Mouse (Mus musculus) G1E (cell line): Measurements from ENCODE around the gene Abcb1b. TPM values are rescaled to one million over a fixed set of nuclear protein-coding genes. Genes with fewer than 3 reads are reported as not detected.
"Not testable (repeated sequence)": the region's sequence is repeated elsewhere in the genome, so short reads cannot be mapped to it uniquely, and the experiment has no call there.

Experiments
- ATAC-seq: 2 replicates; pipeline ENCODE4 v1.8.0; 2016; ENCODE audit warnings: mild to moderate bottlenecking; ENCODE audit not compliant: insufficient number of reproducible peaks, poor library complexity, low FRiP score, severe bottlenecking; ENCODE audit errors: extremely low read depth
- DNase-seq: peaks from one replicate; pipeline ENCODE4 v3.0.0; 2012; ENCODE audit warnings: low spot score
- H3K27me3 ChIP-seq: 2 replicates; pipeline ENCODE4 v1.6.1; 2012; ENCODE audit warnings: mild to moderate bottlenecking, low read length, inconsistent platforms; ENCODE audit not compliant: insufficient read depth
- H3K36me3 ChIP-seq: replicated peaks from 2 replicates; pipeline ENCODE3; 2012; ENCODE audit warnings: mild to moderate bottlenecking, inconsistent platforms
- H3K4me1 ChIP-seq: 2 replicates; pipeline ENCODE4 v1.6.1; 2012; ENCODE audit warnings: low read depth, low read length, inconsistent platforms, mixed read lengths; ENCODE audit not compliant: insufficient read depth
- H3K4me3 ChIP-seq: 2 replicates; pipeline ENCODE4 v1.5.1; 2012; ENCODE audit warnings: low read depth, mild to moderate bottlenecking, inconsistent platforms, low read length, moderate library complexity, mixed read lengths
- H3K9me3 ChIP-seq: replicated peaks from 2 replicates; pipeline ENCODE4 v1.6.1; 2012; ENCODE audit warnings: inconsistent platforms
- CTCF ChIP-seq: IDR thresholded peaks from 2 replicates; pipeline ENCODE4 v1.5.1; 2012; ENCODE audit warnings: low read depth, low read length, inconsistent platforms, mixed read lengths
- GATA1 ChIP-seq: IDR thresholded peaks from 2 replicates; pipeline ENCODE4 v1.6.1; 2012; ENCODE audit warnings: borderline replicate concordance, low read length, inconsistent platforms, mixed read lengths
- GATA2 ChIP-seq: IDR thresholded peaks from 2 replicates; pipeline ENCODE4 v1.6.1; 2012; ENCODE audit warnings: low read depth, low read length, inconsistent platforms, borderline replicate concordance
- POLR2AphosphoS5 ChIP-seq: IDR thresholded peaks from 2 replicates; pipeline ENCODE4 v1.6.1; 2012; ENCODE audit warnings: low read depth, low read length, inconsistent platforms; ENCODE audit not compliant: insufficient replicate concordance
- TAL1 ChIP-seq: conservative IDR thresholded peaks from 2 replicates; pipeline ENCODE4 v1.6.1; 2012; ENCODE audit warnings: low read depth, low read length, inconsistent platforms, mixed read lengths
- polyA plus RNA-seq: library from polyadenylated mRNA; stranded (reverse); fragments of >175 nt; gene quantifications from 2 replicates; pipeline ENCODE4 v1.2.3, GENCODE M21; 2012
- total RNA-seq, 2 experiments: library from RNA; stranded (forward) in 1 of 2; stranded (reverse) in 1 of 2; fragments of 200-1000 nt in 1 of 2; fragments of >200 nt in 1 of 2; fragmentation: Nextera tagmentation in 1 of 2; gene quantifications; 2 replicates each; pipeline ENCODE4 v1.2.3; 2014 to 2017

Gene Abcb1b
- total and polyA plus RNA-seq, 3 experiments, result 0.55 TPM; not detected in 2

- Histone ChIP-seq H3K4me1 (no peaks in the 10 kb centered on the region), H3K36me3 (no peaks in the 10 kb centered on the region), H3K27me3 (no peaks in the 10 kb centered on the region), H3K9me3 (no peaks in the 10 kb centered on the region), H3K4me3 (no peak overlapping the region)
- ATAC-seq (no peak), DNase-seq (no peak)
- TF ChIP-seq GATA1 (no peak), TAL1 (no peak)
Observed at GRCm38 (mm10) chr5:8805742-8806141, 7.8 kb downstream of the Abcb1b start.

- Histone ChIP-seq H3K9me3 (no peaks in the 10 kb centered on the region), H3K27me3 (no peaks in the 10 kb centered on the region), H3K4me3 (no peak overlapping the region), H3K4me1 (no peaks in the 10 kb centered on the region), H3K36me3 (no peaks in the 10 kb centered on the region)
- no peak for DNase-seq
- no peak for TF ChIP-seq TAL1
- no peak for TF ChIP-seq POLR2AphosphoS5
- no peak for TF ChIP-seq GATA2
- TF ChIP-seq GATA1, result no peak
- no peak for TF ChIP-seq CTCF
- no peak for ATAC-seq
Observed at GRCm38 (mm10) chr5:8807137-8808004, 9.4 kb downstream of the Abcb1b start.

- ATAC-seq (no peak), DNase-seq (no peak)
- H3K9me3 ChIP-seq, result no peaks in the 10 kb centered on the region
- no peaks in the 10 kb centered on the region for H3K4me1 ChIP-seq
- H3K36me3 ChIP-seq, result no peaks in the 10 kb centered on the region
- TF ChIP-seq GATA2 (no peak), POLR2AphosphoS5 (no peak), TAL1 (no peak), GATA1 (no peak), CTCF (no peak)
- H3K27me3 ChIP-seq, result no peaks in the 10 kb centered on the region
- no peak overlapping the region for H3K4me3 ChIP-seq
Observed at GRCm38 (mm10) chr5:8813872-8814271, 15.9 kb downstream of the Abcb1b start.

GRCm38 (mm10) chr5:8819635-8820591, 22.0 kb downstream of the Abcb1b start:
- H3K27me3 ChIP-seq, result no peaks in the 10 kb centered on the region
- ATAC-seq (no peak), DNase-seq (no peak)
- no peak overlapping the region for H3K4me3 ChIP-seq
- TF ChIP-seq TAL1 (no peak), POLR2AphosphoS5 (no peak), GATA1 (no peak), GATA2 (no peak), CTCF (no peak)
- no peaks in the 10 kb centered on the region for H3K36me3 ChIP-seq
- no peaks in the 10 kb centered on the region for H3K4me1 ChIP-seq
- no peaks in the 10 kb centered on the region for H3K9me3 ChIP-seq

- not testable (repeated sequence) for H3K4me1 ChIP-seq, H3K9me3 ChIP-seq, H3K27me3 ChIP-seq, DNase-seq, H3K36me3 ChIP-seq, H3K4me3 ChIP-seq, ATAC-seq
Observed at GRCm38 (mm10) chr5:8820592-8821104, 22.7 kb downstream of the Abcb1b start.

GRCm38 (mm10) chr5:8838661-8839438, 40.9 kb downstream of the Abcb1b start:
- no peaks in the 10 kb centered on the region for H3K9me3 ChIP-seq
- H3K4me1 ChIP-seq, result no peaks in the 10 kb centered on the region
- H3K27me3 ChIP-seq, result no peaks in the 10 kb centered on the region
- H3K36me3 ChIP-seq, result no peaks in the 10 kb centered on the region
- no peak for DNase-seq
- no peak for TF ChIP-seq POLR2AphosphoS5
- no peak for TF ChIP-seq GATA2
- TF ChIP-seq GATA1, result no peak
- TF ChIP-seq TAL1, result no peak
- TF ChIP-seq CTCF, result no peak
- no peak for ATAC-seq
- no peak overlapping the region for H3K4me3 ChIP-seq
